Mouse (Mus musculus) WW6 (cell line): ENCODE data around the gene Mat2a.

Experiments used
- DNase-seq: peaks from one replicate; pipeline ENCODE4 v3.0.0-alpha.2; 2013; ENCODE audit warnings: low read depth, low spot score

Gene Mat2a

DNA sequence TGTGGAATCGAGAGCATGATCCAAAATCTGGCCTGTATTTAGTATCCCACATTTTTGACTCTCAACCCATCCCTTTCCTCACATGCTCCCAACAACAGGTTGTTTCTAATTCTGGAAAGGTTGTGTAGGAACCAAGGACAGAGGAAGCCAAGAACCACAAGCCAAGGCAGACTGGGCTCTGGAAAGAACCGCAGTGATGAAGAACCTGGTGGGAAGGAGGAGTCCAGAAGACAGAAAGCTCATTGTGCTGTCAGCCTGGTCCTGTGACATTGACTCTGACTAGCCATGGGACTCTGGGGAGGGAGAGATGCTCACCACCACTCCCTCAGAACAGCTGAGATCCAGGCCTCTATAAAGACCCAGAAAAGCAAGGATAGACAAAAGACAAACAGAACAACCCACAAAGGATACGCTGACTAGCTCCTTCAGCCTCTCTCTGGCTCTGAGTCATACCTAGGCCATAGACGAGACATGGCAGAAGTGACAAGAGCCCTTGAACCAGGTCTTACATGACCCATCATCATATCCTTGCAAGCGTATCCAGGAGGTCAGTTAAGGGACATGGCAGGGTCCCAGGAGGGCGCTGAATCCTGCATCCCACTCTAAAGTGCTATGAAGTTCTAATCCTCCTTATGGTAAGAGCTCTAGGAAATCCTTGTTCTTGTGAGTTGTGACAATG, 56.1 kb downstream of the Mat2a start:
- DNase-seq: no peak
